Mouse (Mus musculus): ENCODE measurements around the gene Hnrnph2. TPM values are rescaled to one million over a fixed set of nuclear protein-coding genes. Genes with fewer than 3 reads are reported as not detected.

Hnrnph2 gene
- total and polyA plus RNA-seq, 3 experiments = 21.1 to 195 (median 73.1) TPM

DNA sequence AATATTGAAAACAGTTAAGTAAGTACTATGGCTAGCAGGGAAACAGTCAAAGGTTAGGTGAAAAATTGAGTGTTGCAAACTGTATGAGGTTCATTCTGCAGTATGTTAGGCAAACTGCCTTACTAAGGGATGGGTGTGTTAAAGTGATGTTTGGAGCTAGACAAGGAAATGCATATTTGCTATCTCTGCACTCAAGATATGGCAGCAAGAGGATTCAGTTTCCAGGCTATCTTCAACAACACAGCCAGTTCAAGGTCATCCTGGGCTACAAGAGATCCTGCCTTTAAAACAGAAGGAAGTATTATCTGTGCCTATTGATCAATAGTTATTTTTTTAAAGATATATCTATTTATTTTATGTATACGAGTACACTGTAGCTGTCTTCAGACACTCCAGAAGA lies 45.4 kb downstream of the Hnrnph2 start:
- DNase-seq (ENCODE audit: low spot score) (no peak), ATAC-seq (ENCODE audit: extremely low read depth, insufficient number of reproducible peaks, low FRiP score, poor library complexity, severe bottlenecking) (no peak)
- Histone ChIP-seq H3K27me3 (ENCODE audit: insufficient read depth, low read length) (no peaks in the 10 kb centered on the region), H3K9me3 (replicated peaks) (no peaks in the 10 kb centered on the region), H3K36me3 (replicated peaks) (no peaks in the 10 kb centered on the region), H3K4me3 (ENCODE audit: low read depth, low read length) (no peak overlapping the region), H3K4me1 (ENCODE audit: insufficient read depth, low read depth, low read length) (no peaks in the 10 kb centered on the region)
- TF ChIP-seq TAL1 (conservative IDR thresholded peaks at IDR 0.05; ENCODE audit: low read depth, low read length) (no peak), GATA2 (IDR thresholded peaks at IDR 0.05; ENCODE audit: borderline replicate concordance, low read depth, low read length) (no peak), POLR2AphosphoS5 (IDR thresholded peaks at IDR 0.05; ENCODE audit: insufficient replicate concordance, low read depth, low read length) (no peak), CTCF (IDR thresholded peaks at IDR 0.05; ENCODE audit: low read depth, low read length) (no peak), GATA1 (IDR thresholded peaks at IDR 0.05; ENCODE audit: borderline replicate concordance, low read length) (no peak)

DNA sequence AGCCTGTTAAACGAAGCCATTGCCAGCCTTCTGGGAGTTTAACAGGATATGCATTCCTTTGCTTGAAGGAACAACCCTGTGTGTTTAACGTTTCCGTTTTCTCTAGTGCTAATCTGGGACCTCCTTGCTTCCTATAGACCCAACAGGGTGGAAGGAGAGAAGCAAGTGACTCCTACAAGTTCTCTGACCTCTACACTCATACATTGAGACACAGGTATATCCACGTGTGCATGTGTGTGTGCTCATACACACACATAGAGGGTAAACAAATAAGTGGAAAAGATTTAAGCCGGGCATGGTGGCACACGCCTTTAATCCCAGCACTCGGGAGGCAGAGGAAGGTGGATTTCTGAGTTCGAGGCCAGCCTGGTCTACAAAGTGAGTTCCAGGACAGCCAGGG lies 46.4 kb downstream of the Hnrnph2 start:
- TF ChIP-seq GATA1 (IDR thresholded peaks at IDR 0.05; ENCODE audit: borderline replicate concordance, low read length) (no peak), CTCF (IDR thresholded peaks at IDR 0.05; ENCODE audit: low read depth, low read length) (no peak), POLR2AphosphoS5 (IDR thresholded peaks at IDR 0.05; ENCODE audit: insufficient replicate concordance, low read depth, low read length) (no peak), TAL1 (conservative IDR thresholded peaks at IDR 0.05; ENCODE audit: low read depth, low read length) (no peak), GATA2 (IDR thresholded peaks at IDR 0.05; ENCODE audit: borderline replicate concordance, low read depth, low read length) (no peak)
- Histone ChIP-seq H3K4me1 (ENCODE audit: insufficient read depth, low read depth, low read length) (no peaks in the 10 kb centered on the region), H3K4me3 (ENCODE audit: low read depth, low read length) (no peak overlapping the region), H3K27me3 (ENCODE audit: insufficient read depth, low read length) (no peaks in the 10 kb centered on the region), H3K36me3 (replicated peaks) (no peaks in the 10 kb centered on the region), H3K9me3 (replicated peaks) (no peaks in the 10 kb centered on the region)
- ATAC-seq (ENCODE audit: extremely low read depth, insufficient number of reproducible peaks, low FRiP score, poor library complexity, severe bottlenecking) (no peak), DNase-seq (ENCODE audit: low spot score) (no peak)

DNA sequence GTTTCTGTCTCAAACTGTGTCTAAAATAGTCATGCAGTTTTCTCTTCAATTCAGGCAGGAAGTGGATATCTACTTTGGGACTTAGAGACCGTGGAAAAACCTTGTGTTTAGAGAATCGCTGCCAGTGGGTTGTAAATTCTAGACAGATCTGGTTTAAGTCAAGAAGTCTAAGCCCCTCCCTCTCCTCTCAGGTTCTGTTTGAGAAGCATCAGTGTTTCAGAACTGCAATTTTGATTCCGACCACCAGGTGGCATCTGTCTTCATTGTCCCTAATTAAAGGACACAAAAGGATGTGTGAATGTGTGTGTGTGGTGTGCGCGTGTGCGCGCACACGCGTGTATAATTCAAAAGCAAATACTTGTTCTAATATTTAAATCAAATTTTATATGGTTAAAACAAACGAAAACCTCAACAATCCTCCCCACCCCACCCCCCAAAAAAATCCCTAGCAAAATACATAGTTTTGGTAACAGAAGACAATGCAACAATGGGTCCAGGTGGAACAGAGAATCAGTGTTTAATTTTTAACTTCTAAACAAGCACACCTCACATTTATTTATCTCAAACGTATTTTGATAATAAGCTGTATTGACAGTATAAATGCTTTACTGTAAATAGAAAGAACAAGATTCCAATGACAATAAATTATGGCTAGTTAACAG lies 47.2 kb downstream of the Hnrnph2 start:
- H3K36me3 ChIP-seq (replicated peaks) = no peaks in the 10 kb centered on the region
- no peaks in the 10 kb centered on the region for H3K4me1 ChIP-seq (ENCODE audit: insufficient read depth, low read depth, low read length)
- ATAC-seq (ENCODE audit: extremely low read depth, insufficient number of reproducible peaks, low FRiP score, poor library complexity, severe bottlenecking) (peak; percentile 34), DNase-seq (ENCODE audit: low spot score) (no peak)
- no peaks in the 10 kb centered on the region for H3K9me3 ChIP-seq (replicated peaks)
- H3K4me3 ChIP-seq (ENCODE audit: low read depth, low read length) = no peak overlapping the region
- no peak for TF ChIP-seq POLR2AphosphoS5 (IDR thresholded peaks at IDR 0.05; ENCODE audit: insufficient replicate concordance, low read depth, low read length)
- TF ChIP-seq CTCF (IDR thresholded peaks at IDR 0.05; ENCODE audit: low read depth, low read length) = peak; percentile 38; the same call in 1 of the 2 replicates
- H3K27me3 ChIP-seq (ENCODE audit: insufficient read depth, low read length) = no peaks in the 10 kb centered on the region

DNA sequence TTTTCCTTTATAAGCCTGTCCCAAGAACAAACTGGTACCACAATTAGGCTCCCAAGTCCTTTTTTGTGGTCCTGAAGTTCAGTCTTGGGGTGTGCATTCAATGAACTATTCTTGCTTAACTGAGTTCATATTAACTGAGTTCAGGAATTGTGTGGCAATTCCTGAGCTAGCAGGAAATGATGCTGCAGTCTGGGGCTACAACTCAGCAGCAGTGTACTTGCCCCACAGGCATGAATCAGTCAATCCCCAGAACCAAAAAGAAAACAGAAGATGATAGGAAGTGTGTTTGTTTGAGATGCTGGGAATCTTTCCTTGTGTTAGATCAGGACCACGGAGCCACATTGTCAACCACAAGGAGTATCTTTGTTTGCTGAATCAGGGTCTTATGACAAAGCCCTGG lies 51.1 kb downstream of the Hnrnph2 start:
- no peaks in the 10 kb centered on the region for H3K4me1 ChIP-seq (ENCODE audit: insufficient read depth, low read depth, low read length)
- ATAC-seq (ENCODE audit: extremely low read depth, insufficient number of reproducible peaks, low FRiP score, poor library complexity, severe bottlenecking) (no peak), DNase-seq (ENCODE audit: low spot score) (no peak)
- TF ChIP-seq CTCF (IDR thresholded peaks at IDR 0.05; ENCODE audit: low read depth, low read length) = no peak
- TF ChIP-seq GATA1 (IDR thresholded peaks at IDR 0.05; ENCODE audit: borderline replicate concordance, low read length) = no peak
- no peak for TF ChIP-seq GATA2 (IDR thresholded peaks at IDR 0.05; ENCODE audit: borderline replicate concordance, low read depth, low read length)
- no peak for TF ChIP-seq TAL1 (conservative IDR thresholded peaks at IDR 0.05; ENCODE audit: low read depth, low read length)
- TF ChIP-seq POLR2AphosphoS5 (IDR thresholded peaks at IDR 0.05; ENCODE audit: insufficient replicate concordance, low read depth, low read length) = no peak
- H3K4me3 ChIP-seq (ENCODE audit: low read depth, low read length) = no peak overlapping the region
- H3K9me3 ChIP-seq (replicated peaks) = no peaks in the 10 kb centered on the region
- no peaks in the 10 kb centered on the region for H3K27me3 ChIP-seq (ENCODE audit: insufficient read depth, low read length)
- no peaks in the 10 kb centered on the region for H3K36me3 ChIP-seq (replicated peaks)

Other genes with a start within 250 kb of the Hnrnph2 start
- 0.44 and 0.98 TPM in 2 replicates for gene Drp2, start 196.6 kb upstream of the Hnrnph2 start, total RNA-seq (2014; fragmentation: Nextera tagmentation)
- 0.22 and 0.29 TPM in 2 replicates for gene Drp2, start 196.6 kb upstream of the Hnrnph2 start, total RNA-seq (2017)
- gene Drp2, start 196.6 kb upstream of the Hnrnph2 start, polyA plus RNA-seq (2012) = 0.03 and 0.04 TPM in 2 replicates
- gene Taf7l, start 124.7 kb upstream of the Hnrnph2 start, total RNA-seq (2014; fragmentation: Nextera tagmentation) = not detected in 2 replicates
- not detected in 2 replicates for gene Taf7l, start 124.7 kb upstream of the Hnrnph2 start, total RNA-seq (2017)
- gene Taf7l, start 124.7 kb upstream of the Hnrnph2 start, polyA plus RNA-seq (2012) = not detected in 2 replicates
- 28.7 and 31.9 TPM in 2 replicates for gene Timm8a1, start 59.3 kb upstream of the Hnrnph2 start, total RNA-seq (2014; fragmentation: Nextera tagmentation)
- 176 and 206 TPM in 2 replicates for gene Timm8a1, start 59.3 kb upstream of the Hnrnph2 start, total RNA-seq (2017)
- 4.8 and 6.5 TPM in 2 replicates for gene Timm8a1, start 59.3 kb upstream of the Hnrnph2 start, polyA plus RNA-seq (2012)
- gene Btk, start 17.6 kb upstream of the Hnrnph2 start, total RNA-seq (2014; fragmentation: Nextera tagmentation) = 46.2 and 48.8 TPM in 2 replicates
- 43.5 and 62.8 TPM in 2 replicates for gene Btk, start 17.6 kb upstream of the Hnrnph2 start, total RNA-seq (2017)
- 4.9 and 10.9 TPM in 2 replicates for gene Btk, start 17.6 kb upstream of the Hnrnph2 start, polyA plus RNA-seq (2012)
- gene Rpl36a, start 15.5 kb upstream of the Hnrnph2 start, total RNA-seq (2014; fragmentation: Nextera tagmentation) = 580 and 621 TPM in 2 replicates
- gene Rpl36a, start 15.5 kb upstream of the Hnrnph2 start, total RNA-seq (2017) = 2,759 and 2,840 TPM in 2 replicates
- 125 and 151 TPM in 2 replicates for gene Rpl36a, start 15.5 kb upstream of the Hnrnph2 start, polyA plus RNA-seq (2012)
- gene Gla, start 54 bp upstream of the Hnrnph2 start, total RNA-seq (2014; fragmentation: Nextera tagmentation) = 10.7 and 11.7 TPM in 2 replicates
- gene Gla, start 54 bp upstream of the Hnrnph2 start, total RNA-seq (2017) = 12.8 and 16.0 TPM in 2 replicates
- gene Gla, start 54 bp upstream of the Hnrnph2 start, polyA plus RNA-seq (2012) = 0.24 and 0.34 TPM in 2 replicates
- gene Armcx4, start 85.3 kb downstream of the Hnrnph2 start, total RNA-seq (2014; fragmentation: Nextera tagmentation) = 1.6 and 1.7 TPM in 2 replicates
- gene Armcx4, start 85.3 kb downstream of the Hnrnph2 start, total RNA-seq (2017) = 0.35 and 0.44 TPM in 2 replicates
- gene Armcx4, start 85.3 kb downstream of the Hnrnph2 start, polyA plus RNA-seq (2012) = 0.48 and 0.53 TPM in 2 replicates
- 21.6 and 25.4 TPM in 2 replicates for gene Armcx1, start 116.8 kb downstream of the Hnrnph2 start, total RNA-seq (2014; fragmentation: Nextera tagmentation)
- 55.5 and 56.3 TPM in 2 replicates for gene Armcx1, start 116.8 kb downstream of the Hnrnph2 start, total RNA-seq (2017)
- gene Armcx1, start 116.8 kb downstream of the Hnrnph2 start, polyA plus RNA-seq (2012) = 3.8 and 5.0 TPM in 2 replicates
- gene Armcx6, start 150.2 kb downstream of the Hnrnph2 start, total RNA-seq (2014; fragmentation: Nextera tagmentation) = 5.2 and 9.3 TPM in 2 replicates
- gene Armcx6, start 150.2 kb downstream of the Hnrnph2 start, total RNA-seq (2017) = 9.4 and 10.4 TPM in 2 replicates
- gene Armcx6, start 150.2 kb downstream of the Hnrnph2 start, polyA plus RNA-seq (2012) = 2.3 and 2.8 TPM in 2 replicates
- gene Armcx3, start 155.4 kb downstream of the Hnrnph2 start, total RNA-seq (2014; fragmentation: Nextera tagmentation) = 31.1 and 36.3 TPM in 2 replicates
- gene Armcx3, start 155.4 kb downstream of the Hnrnph2 start, total RNA-seq (2017) = 30.4 and 31.2 TPM in 2 replicates
- gene Armcx3, start 155.4 kb downstream of the Hnrnph2 start, polyA plus RNA-seq (2012) = 1.2 and 2.4 TPM in 2 replicates
- 22.9 and 26.6 TPM in 2 replicates for gene Armcx2, start 208.0 kb downstream of the Hnrnph2 start, total RNA-seq (2014; fragmentation: Nextera tagmentation)
- 7.3 and 8.4 TPM in 2 replicates for gene Armcx2, start 208.0 kb downstream of the Hnrnph2 start, total RNA-seq (2017)
- gene Armcx2, start 208.0 kb downstream of the Hnrnph2 start, polyA plus RNA-seq (2012) = 11.6 and 17.6 TPM in 2 replicates

Measured in G1E (cell line).